Comparison of ENCODE assay signal across 16 mouse cellular contexts in genomic region chr8:104606329-104606728, GRCm38 (mm10). TPM values are rescaled to one million over a fixed set of nuclear protein-coding genes. Genes with fewer than 3 reads are reported as not detected.
DNase-seq lines count a peak whose midpoint lies in the region; ATAC-seq and TF ChIP-seq lines count a peak whose summit lies in the region.
"Had no signal": no experiment of that assay in that cellular context is flagged by ENCODE, and none has a peak within 500 bp of the region (broad histone marks: within the 10 kb centered on the region; RNA-seq: fewer than 3 reads in every experiment).

No protein-coding gene starts in this region.

- no peak overlapping the region; the same call in 1 of the 2 replicates for H3K27ac ChIP-seq in kidney, embryonic 14.5 days (ENCODE audit: low read depth, low read length)
- no peak overlapping the region for H3K27ac ChIP-seq in kidney, adult 2 months (ENCODE audit: insufficient read depth, low read depth, low read length)
- peak overlapping the region; percentile 91 for H3K27ac ChIP-seq in heart, postnatal 0 days (ENCODE audit: low read depth)
- H3K27ac ChIP-seq: neural tube, embryonic 15.5 days had no signal

- no peak overlapping the region for H3K4me2 ChIP-seq in kidney, embryonic 14.5 days (replicated peaks; ENCODE audit: low read depth, low read length)
- no peak overlapping the region for H3K4me2 ChIP-seq in heart, postnatal 0 days (ENCODE audit: low read depth, low read length)
- H3K4me2 ChIP-seq: neural tube, embryonic 15.5 days had no signal

- no peak for TF ChIP-seq EP300 in heart, postnatal 0 days (IDR thresholded peaks at IDR 0.05; ENCODE audit: low read depth)

- H3K27me3 ChIP-seq in kidney, embryonic 14.5 days (ENCODE audit: control insufficient read depth, insufficient read depth, low read length) = no peaks in the 10 kb centered on the region
- no peaks in the 10 kb centered on the region for H3K27me3 ChIP-seq in kidney, adult 2 months (replicated peaks; ENCODE audit: control insufficient read depth, insufficient read depth, low read length)
- H3K27me3 ChIP-seq in heart, postnatal 0 days (ENCODE audit: control insufficient read depth, insufficient read depth, low read length) = no peaks in the 10 kb centered on the region

- WGBS in kidney, embryonic 14.5 days = 7% methylated on average over 6 of the region's 6 CpGs
- WGBS in kidney, adult 2 months = 24% methylated on average over 6 of the region's 6 CpGs
- 6% methylated on average over 6 of the region's 6 CpGs for WGBS in heart, postnatal 0 days

- no peaks in the 10 kb centered on the region for H3K36me3 ChIP-seq in kidney, embryonic 14.5 days (ENCODE audit: control insufficient read depth, insufficient read depth, low read length)
- H3K36me3 ChIP-seq in kidney, adult 2 months (ENCODE audit: control insufficient read depth, insufficient read depth, low read length) = no peaks in the 10 kb centered on the region
- no peaks in the 10 kb centered on the region for H3K36me3 ChIP-seq in heart, postnatal 0 days (replicated peaks; ENCODE audit: control insufficient read depth, insufficient read depth, low read length)
- H3K36me3 ChIP-seq: neural tube, embryonic 15.5 days had no signal

- TF ChIP-seq POLR2A in kidney, adult 2 months (IDR thresholded peaks at IDR 0.05; ENCODE audit: low read depth, low read length) = no peak

- peaks cover 24% of the 10 kb centered on the region; the same call in 1 of the 2 replicates for H3K4me1 ChIP-seq in kidney, embryonic 14.5 days (ENCODE audit: control insufficient read depth, insufficient read depth, low read length)
- peaks cover 20% of the 10 kb centered on the region for H3K4me1 ChIP-seq in kidney, adult 2 months (ENCODE audit: control insufficient read depth, insufficient read depth, low read length)
- peaks cover 58% of the 10 kb centered on the region for H3K4me1 ChIP-seq in heart, postnatal 0 days (ENCODE audit: control insufficient read depth, insufficient read depth)

- H3K9me3 ChIP-seq in kidney, embryonic 14.5 days (ENCODE audit: control insufficient read depth, low read length) = no peaks in the 10 kb centered on the region
- no peaks in the 10 kb centered on the region for H3K9me3 ChIP-seq in heart, postnatal 0 days (replicated peaks; ENCODE audit: control insufficient read depth, low read length)
- H3K9me3 ChIP-seq: neural tube, embryonic 15.5 days had no signal

- ATAC-seq in kidney, embryonic 14.5 days (ENCODE audit: low FRiP score, low TSS enrichment) = peak; percentile 75
- peak; percentile 9 for ATAC-seq in heart, postnatal 0 days (ENCODE audit: insufficient read depth, low read depth)
- ATAC-seq in erythroid progenitor cell, adult 5-6 weeks (replicated peaks; ENCODE audit: low FRiP score, poor library complexity, severe bottlenecking) = no peak

- H3K4me3 ChIP-seq in kidney, embryonic 14.5 days (ENCODE audit: low read length) = no peak overlapping the region
- no peak overlapping the region for H3K4me3 ChIP-seq in kidney, adult 2 months (ENCODE audit: insufficient read depth, low read depth, low read length)
- no peak overlapping the region for H3K4me3 ChIP-seq in heart, postnatal 0 days (ENCODE audit: low read depth, low read length)
- H3K4me3 ChIP-seq: neural tube, embryonic 15.5 days had no signal

- H3K9ac ChIP-seq in kidney, embryonic 14.5 days (ENCODE audit: low read depth, low read length) = no peak overlapping the region
- 0 out of 2 replicates have a peak overlapping the region, but pooled peaks have one; percentile 5 for H3K9ac ChIP-seq in heart, postnatal 0 days (replicated peaks; ENCODE audit: low read depth, low read length)
- H3K9ac ChIP-seq: neural tube, embryonic 15.5 days had no signal

- TF ChIP-seq CTCF in kidney, adult 2 months (conservative IDR thresholded peaks at IDR 0.05; ENCODE audit: insufficient read depth, insufficient read length, low read depth, low read length) = no peak
- no peak for TF ChIP-seq CTCF in heart, postnatal 0 days (IDR thresholded peaks at IDR 0.05; ENCODE audit: low read depth)

- DNase-seq in kidney, adult 2 months = no peak
- DNase-seq in right cerebral cortex, postnatal 4 days = peak; percentile 19
- DNase-seq in right cerebral cortex, postnatal 25 days = no peak
- DNase-seq in heart, postnatal 0 days (ENCODE audit: low spot score) = peak; percentile 66
- DNase-seq in MN1 (ENCODE audit: low spot score) = no peak
- DNase-seq in left cerebral cortex, postnatal 36 days (ENCODE audit: low spot score in 2 of 2) = no peak
- DNase-seq: adrenal gland, postnatal 14 days; gastrocnemius, postnatal 14 days had no signal

- intact Hi-C loops in left cerebral cortex, postnatal 36 days (cut with DNase I) = no loop called here

RNA-seq across cellular contexts. Expression of gene Pdp2, which starts 15.1 kb away (rescaled TPM):
- polyA plus RNA-seq in kidney, embryonic 14.5 days (2014; fragmentation: Nextera tagmentation; extraction: Ambion mirVana) = 15.1 and 18.7 TPM in 2 replicates
- 25.7 and 29.2 TPM in 2 replicates for polyA plus RNA-seq in kidney, adult 2 months (2012; rRNA removed)
- 4.0 and 4.2 TPM in 2 replicates for total RNA-seq in heart, postnatal 0 days (2014; rRNA removed; ENCODE audit: low replicate concordance)
- 5.7 and 6.1 TPM in 2 replicates for polyA plus RNA-seq in heart, postnatal 0 days (2015; fragmentation: Nextera tagmentation; extraction: Ambion mirVana)
- total RNA-seq in erythroid progenitor cell, adult 5-6 weeks (2015; ENCODE audit: low replicate concordance) = 0.36 and 2.1 TPM in 2 replicates
- total RNA-seq in erythroid progenitor cell, adult 5-6 weeks (2017; ENCODE audit: low replicate concordance) = 1.2 and 1.7 TPM in 2 replicates
- total RNA-seq in left cerebral cortex, postnatal 36 days (2021) = 1 to 10 TPM; 8.1 to 9.0 TPM

RNA-seq across cellular contexts. Expression of gene Cdh16, which starts 17.9 kb away (rescaled TPM):
- polyA plus RNA-seq in kidney, embryonic 14.5 days (2014; fragmentation: Nextera tagmentation; extraction: Ambion mirVana) = 166 and 200 TPM in 2 replicates
- 1,103 and 1,106 TPM in 2 replicates for polyA plus RNA-seq in kidney, adult 2 months (2012; rRNA removed)
- total RNA-seq in heart, postnatal 0 days (2014; rRNA removed; ENCODE audit: low replicate concordance) = 8.3 and 8.9 TPM in 2 replicates
- polyA plus RNA-seq in heart, postnatal 0 days (2015; fragmentation: Nextera tagmentation; extraction: Ambion mirVana) = 11.4 and 13.1 TPM in 2 replicates
- not detected in 2 replicates for total RNA-seq in erythroid progenitor cell, adult 5-6 weeks (2015; ENCODE audit: low replicate concordance)
- not detected in 2 replicates for total RNA-seq in erythroid progenitor cell, adult 5-6 weeks (2017; ENCODE audit: low replicate concordance)
- total RNA-seq in left cerebral cortex, postnatal 36 days (2021) = not detected
- total RNA-seq: adrenal gland, postnatal 14 days; common myeloid progenitor, adult 5-6 weeks; gastrocnemius, postnatal 14 days; layer of hippocampus, adult 8-10 months; midbrain, postnatal 0 days had no signal
- polyA plus RNA-seq: forebrain, embryonic 11.5 days; limb, embryonic 11.5 days; midbrain, postnatal 0 days; neural tube, embryonic 15.5 days had no signal

RNA-seq across cellular contexts. Expression of gene Rrad, which starts 24.8 kb away (rescaled TPM):
- polyA plus RNA-seq in kidney, embryonic 14.5 days (2014; fragmentation: Nextera tagmentation; extraction: Ambion mirVana) = 13.9 and 14.5 TPM in 2 replicates
- 5.0 and 5.8 TPM in 2 replicates for polyA plus RNA-seq in kidney, adult 2 months (2012; rRNA removed)
- 197 and 317 TPM in 2 replicates for total RNA-seq in heart, postnatal 0 days (2014; rRNA removed; ENCODE audit: low replicate concordance)
- polyA plus RNA-seq in heart, postnatal 0 days (2015; fragmentation: Nextera tagmentation; extraction: Ambion mirVana) = 235 and 284 TPM in 2 replicates
- total RNA-seq in erythroid progenitor cell, adult 5-6 weeks (2015; ENCODE audit: low replicate concordance) = 2.2 TPM in 1 of 2 replicates, not detected in the other
- total RNA-seq in erythroid progenitor cell, adult 5-6 weeks (2017; ENCODE audit: low replicate concordance) = not detected in 2 replicates
- 1 to 10 TPM; 3.5 to 4.4 TPM for total RNA-seq in left cerebral cortex, postnatal 36 days (2021)

RNA-seq across cellular contexts. Expression of gene Ciao2b, which starts 35.4 kb away (rescaled TPM):
- 94.4 and 111 TPM in 2 replicates for polyA plus RNA-seq in kidney, embryonic 14.5 days (2014; fragmentation: Nextera tagmentation; extraction: Ambion mirVana)
- 46.5 and 57.7 TPM in 2 replicates for polyA plus RNA-seq in kidney, adult 2 months (2012; rRNA removed)
- 132 and 184 TPM in 2 replicates for total RNA-seq in heart, postnatal 0 days (2014; rRNA removed; ENCODE audit: low replicate concordance)
- 141 and 147 TPM in 2 replicates for polyA plus RNA-seq in heart, postnatal 0 days (2015; fragmentation: Nextera tagmentation; extraction: Ambion mirVana)
- total RNA-seq in erythroid progenitor cell, adult 5-6 weeks (2015; ENCODE audit: low replicate concordance) = 9.7 and 18.9 TPM in 2 replicates
- total RNA-seq in erythroid progenitor cell, adult 5-6 weeks (2017; ENCODE audit: low replicate concordance) = 8.1 and 10.8 TPM in 2 replicates
- total RNA-seq in left cerebral cortex, postnatal 36 days (2021) = 10 to 100 TPM; 31.4 to 33.5 TPM

Comparison
In these comparisons a context has a peak if more than half of its experiments do, and no peak if none do; other contexts are left out.
1. DNase-seq: peak in right cerebral cortex, postnatal 4 days (single experiment) and heart, postnatal 0 days (single experiment); none in kidney, adult 2 months (single experiment), right cerebral cortex, postnatal 25 days (single experiment), MN1 (single experiment) and left cerebral cortex, postnatal 36 days (0 of 2).
2. RNA of gene Rrad, which starts 24.8 kb away (total RNA-seq): 197 to 317 TPM in heart, postnatal 0 days; 3.5 to 4.4 TPM in left cerebral cortex, postnatal 36 days and 2.2 TPM in erythroid progenitor cell, adult 5-6 weeks; every median in the first group is over 10 times any median in the second.